Mouse (Mus musculus) forebrain, postnatal 0 days (tissue): ENCODE data around the gene Epha6. TPM values are rescaled to one million over a fixed set of nuclear protein-coding genes. Genes with fewer than 3 reads are reported as not detected.

Experiments
- ATAC-seq: fragments of 200-750 bp; cut with Nextera tagmentation; 2 replicates; pipeline ENCODE4 v1.8.0; 2017; ENCODE audit warnings: mild to moderate bottlenecking, moderate library complexity
- DNase-seq: peaks from one replicate; pipeline ENCODE4 v3.0.0-alpha.2; 2015
- H3K27ac ChIP-seq: fragments of 300-500 bp; sonication (generic); 2 replicates; pipeline ENCODE4 v1.5.1; 2014; ENCODE audit warnings: low read depth, mild to moderate bottlenecking, antibody characterized with exemption, low read length, moderate library complexity, mixed read lengths
- H3K27me3 ChIP-seq: fragments of 300-500 bp; sonication (generic); 2 replicates; pipeline ENCODE4 v1.6.1; 2014; ENCODE audit warnings: mild to moderate bottlenecking, low read length, mixed read lengths; ENCODE audit not compliant: insufficient read depth
- H3K36me3 ChIP-seq: fragments of 300-500 bp; sonication (generic); 2 replicates; pipeline ENCODE4 v1.6.1; 2014; ENCODE audit warnings: mild to moderate bottlenecking, moderate library complexity; ENCODE audit not compliant: insufficient read depth
- H3K4me1 ChIP-seq: fragments of 300-500 bp; sonication (generic); 2 replicates; pipeline ENCODE4 v1.6.1; 2014; ENCODE audit warnings: antibody characterized with exemption; ENCODE audit not compliant: insufficient read depth
- H3K4me2 ChIP-seq: fragments of 300-500 bp; sonication (generic); 2 replicates; pipeline ENCODE4 v1.6.1; 2014; ENCODE audit warnings: low read depth, mild to moderate bottlenecking, moderate library complexity
- H3K4me3 ChIP-seq: fragments of 300-500 bp; sonication (generic); 2 replicates; pipeline ENCODE4 v1.5.1; 2014; ENCODE audit warnings: low read depth, low read length, mixed read lengths
- H3K9ac ChIP-seq: fragments of 300-500 bp; sonication (generic); 2 replicates; pipeline ENCODE4 v1.6.1; 2014; ENCODE audit warnings: mild to moderate bottlenecking
- H3K9me3 ChIP-seq: fragments of 300-500 bp; sonication (generic); 2 replicates; pipeline ENCODE4 v1.6.1; 2016; ENCODE audit warnings: low read length
- CTCF ChIP-seq: sonication (generic); IDR thresholded peaks from 2 replicates; pipeline ENCODE4 v1.5.1; 2016; ENCODE audit warnings: antibody characterized with exemption, control low read depth, low read depth
- WGBS: fragments of 180-500 bp; shearing (Covaris S2); extraction: QIAGEN DNeasy Blood & Tissue Kit; methylation state at CpG from one replicate; pipeline ENCODE4 v1.1.7; 2014; 5-methylcytosine and 5-hydroxymethylcytosine counted together
- microRNA-seq, 2 experiments: library from miRNA; unstranded; fragments of <30 nt; microRNA quantifications; one replicate each; pipeline ENCODE4; 2016
- polyA plus RNA-seq: library from polyadenylated mRNA; unstranded; fragments of >200 nt; fragmentation: Nextera tagmentation; extraction: Ambion mirVana; gene quantifications from 2 replicates; pipeline ENCODE4 v1.2.1, GENCODE M21; 2015
- total RNA-seq: library from RNA; depleted of rRNA; stranded (reverse); fragments of >200 nt; gene quantifications from 2 replicates; pipeline ENCODE4 v1.2.3, GENCODE M21; 2014

Gene Epha6
- total and polyA plus RNA-seq, 2 experiments from 2014 or later: 8.1 to 29.3 TPM

DNA sequence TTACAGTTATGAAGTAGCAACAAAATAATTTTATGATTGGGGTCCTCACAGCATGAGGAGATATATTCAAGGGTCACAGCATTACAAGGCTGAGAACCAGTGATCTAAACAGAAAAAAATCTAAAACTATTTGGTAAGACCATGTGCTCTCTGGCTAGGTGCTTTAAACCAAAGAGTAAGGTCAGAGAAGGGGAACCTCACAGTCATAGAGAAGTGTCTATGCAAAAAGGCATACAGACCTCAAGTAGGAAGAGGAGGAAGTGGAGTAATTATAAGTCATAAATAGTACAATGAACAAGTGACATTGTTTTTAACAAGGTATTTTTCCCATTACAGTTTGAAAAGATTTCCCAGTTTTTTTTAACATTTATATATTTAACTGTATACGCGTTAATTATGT, 983.8 kb downstream of the Epha6 start:
- no peak for ATAC-seq
- H3K9ac ChIP-seq: no peak overlapping the region
- no peak for DNase-seq
- H3K4me3 ChIP-seq: no peak overlapping the region
- no peaks in the 10 kb centered on the region for H3K36me3 ChIP-seq
- H3K27ac ChIP-seq: no peak overlapping the region
- 95% methylated on average over 2 of the region's 2 CpGs for WGBS
- TF ChIP-seq CTCF: no peak
- H3K4me1 ChIP-seq: no peaks in the 10 kb centered on the region
- no peak overlapping the region for H3K4me2 ChIP-seq
- H3K9me3 ChIP-seq: no peaks in the 10 kb centered on the region
- no peaks in the 10 kb centered on the region for H3K27me3 ChIP-seq

DNA sequence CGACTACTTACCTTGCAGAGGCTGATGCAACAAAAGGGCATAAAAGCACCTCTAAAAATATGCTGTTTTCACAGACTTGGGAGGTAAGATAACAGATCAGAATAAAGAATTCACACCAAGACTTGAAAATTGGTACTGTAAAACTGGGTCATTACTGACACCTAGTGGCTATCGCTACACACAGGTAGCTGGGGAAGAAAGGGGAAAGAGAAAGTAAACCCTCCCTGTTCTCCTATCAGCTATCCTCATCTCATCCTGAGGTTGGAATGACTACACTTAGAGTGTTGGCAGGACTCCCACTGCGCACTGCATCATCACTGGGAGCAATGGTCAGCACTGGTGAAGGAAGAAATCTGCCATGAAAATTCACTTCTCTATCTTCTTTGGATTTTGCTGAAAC, 988.2 kb downstream of the Epha6 start:
- no peaks in the 10 kb centered on the region for H3K27me3 ChIP-seq
- peak; percentile 88 for TF ChIP-seq CTCF

DNA sequence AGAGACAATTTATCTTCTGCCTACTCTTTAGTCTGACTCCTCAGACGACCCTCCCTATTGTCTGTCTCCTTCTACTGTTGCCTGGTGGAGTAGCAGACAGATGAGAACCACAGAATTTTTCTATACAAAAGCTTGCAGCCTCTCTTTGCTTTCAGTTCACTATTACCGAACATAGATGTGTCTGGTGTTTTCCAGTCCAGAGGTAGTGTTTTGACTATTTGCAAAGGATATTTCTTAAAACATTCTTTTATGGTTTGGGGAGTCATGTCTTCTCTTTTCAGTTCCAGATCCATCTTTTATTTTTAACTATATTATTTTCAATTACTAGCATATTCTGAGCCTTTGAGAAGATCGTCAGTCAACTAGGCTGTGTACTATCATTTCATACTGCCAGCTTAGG, 989.7 kb downstream of the Epha6 start:
- ATAC-seq: no peak
- H3K4me3 ChIP-seq: no peak overlapping the region
- no peak overlapping the region for H3K4me2 ChIP-seq
- TF ChIP-seq CTCF: no peak
- H3K27ac ChIP-seq: no peak overlapping the region
- no peak for DNase-seq
- H3K9ac ChIP-seq: no peak overlapping the region
- H3K27me3 ChIP-seq: no peaks in the 10 kb centered on the region
- H3K36me3 ChIP-seq: peaks cover 10% of the 10 kb centered on the region
- no peaks in the 10 kb centered on the region for H3K9me3 ChIP-seq
- H3K4me1 ChIP-seq: no peaks in the 10 kb centered on the region
- WGBS: 81% methylated on average over 3 of the region's 3 CpGs

More for the DNA sequence above, 988.2 kb downstream of the Epha6 start:
- H3K36me3 ChIP-seq: peaks cover 6% of the 10 kb centered on the region; the same call in 1 of the 2 replicates
- H3K4me3 ChIP-seq: no peak overlapping the region
- no peaks in the 10 kb centered on the region for H3K9me3 ChIP-seq
- H3K4me2 ChIP-seq: no peak overlapping the region
- peak; percentile 74 for DNase-seq
- ATAC-seq: peak; percentile 83
- H3K9ac ChIP-seq: no peak overlapping the region
- 43% methylated on average over 3 of the region's 3 CpGs for WGBS
- H3K27ac ChIP-seq: no peak overlapping the region
- H3K4me1 ChIP-seq: no peaks in the 10 kb centered on the region

DNA sequence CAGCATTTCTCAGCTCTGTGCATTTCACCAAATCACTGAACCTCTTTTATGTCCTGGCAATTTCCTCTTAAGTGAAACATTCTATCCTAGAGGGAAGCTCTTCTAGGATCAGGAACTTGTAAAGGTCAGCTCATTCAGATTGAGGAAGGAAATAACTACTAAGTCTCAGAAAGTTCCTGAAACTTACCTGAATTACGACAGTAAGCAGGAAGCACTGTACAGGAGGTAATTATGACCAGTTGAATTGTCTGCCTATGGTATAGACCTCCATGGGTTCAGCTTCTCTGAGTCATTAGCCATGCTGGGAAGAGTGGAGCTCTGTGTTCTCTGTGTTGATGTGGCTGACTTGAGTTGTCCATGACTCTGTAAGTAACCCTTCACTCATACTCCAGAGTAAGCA, 994.6 kb downstream of the Epha6 start:
- no peak overlapping the region for H3K4me3 ChIP-seq
- no peak for DNase-seq
- ATAC-seq: no peak
- no peak overlapping the region for H3K4me2 ChIP-seq
- no peaks in the 10 kb centered on the region for H3K9me3 ChIP-seq
- no peaks in the 10 kb centered on the region for H3K27me3 ChIP-seq
- H3K9ac ChIP-seq: no peak overlapping the region
- H3K4me1 ChIP-seq: no peaks in the 10 kb centered on the region
- 85% methylated on average over 1 of the region's 1 CpGs for WGBS
- H3K36me3 ChIP-seq: peaks cover 10% of the 10 kb centered on the region
- no peak overlapping the region for H3K27ac ChIP-seq
- no peak for TF ChIP-seq CTCF

DNA sequence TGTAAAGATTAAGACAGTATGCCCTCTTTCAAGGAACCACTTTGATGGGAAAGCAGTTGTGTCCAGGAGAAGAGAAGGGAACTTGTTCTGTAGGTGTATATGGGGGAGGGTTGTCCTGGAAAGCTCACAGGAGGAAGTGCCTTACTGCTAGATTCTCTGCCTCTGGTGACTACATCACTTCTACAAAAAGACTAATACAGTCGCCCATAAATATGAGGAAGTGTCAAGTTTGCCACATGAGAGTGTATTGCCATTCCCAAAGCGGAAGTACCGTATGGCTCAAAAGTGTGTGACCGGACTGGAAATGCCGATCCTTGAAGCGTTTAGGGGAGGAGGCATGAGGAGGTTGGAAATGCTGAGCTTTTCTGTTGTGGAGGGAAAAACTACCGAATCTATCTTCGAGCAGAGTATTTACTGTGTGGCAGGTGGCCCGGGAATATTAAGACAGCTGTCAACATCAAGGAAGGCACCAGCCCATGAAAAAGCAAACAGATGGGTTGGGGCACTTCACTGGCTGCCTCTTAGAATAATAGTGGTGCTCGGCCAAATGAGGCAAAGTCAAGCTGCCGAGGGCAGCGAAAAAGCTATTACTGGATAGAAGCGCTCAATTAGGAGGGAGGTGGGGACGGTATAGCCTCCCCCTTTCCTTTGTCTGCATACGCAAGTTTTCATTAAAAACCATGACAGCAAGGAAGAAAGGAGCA, 1001.1 kb downstream of the Epha6 start:
- no peaks in the 10 kb centered on the region for H3K4me1 ChIP-seq
- 0 out of 2 replicates have a peak overlapping the region, but pooled peaks have one; percentile 9 for H3K27ac ChIP-seq
- no peak for TF ChIP-seq CTCF
- H3K36me3 ChIP-seq: no peaks in the 10 kb centered on the region
- H3K4me2 ChIP-seq: peak overlapping the region; percentile 52
- ATAC-seq (peak; percentile 73), DNase-seq (peak; percentile 64)
- H3K9me3 ChIP-seq: no peaks in the 10 kb centered on the region
- 22% methylated on average over 15 of the region's 15 CpGs for WGBS
- peak overlapping the region; percentile 26 for H3K4me3 ChIP-seq
- no peaks in the 10 kb centered on the region for H3K27me3 ChIP-seq
- no peak overlapping the region; the same call in 1 of the 2 replicates for H3K9ac ChIP-seq

Small RNA genes lying within 50 kb of the gene (microRNA-seq; reads per million reads assigned to microRNA genes)
- 0 reads per million in 2 experiments for gene Gm24755
